Mouse (Mus musculus): ENCODE results near the gene Gm7942. TPM values are rescaled to one million over a fixed set of nuclear protein-coding genes. Genes with fewer than 3 reads are reported as not detected.
"Not testable (repeated sequence)": the region's sequence is repeated elsewhere in the genome, so short reads cannot be mapped to it uniquely, and the experiment has no call there.

Gene Gm7942
- not detected in 2 replicates for polyA plus RNA-seq (2015; fragmentation: Nextera tagmentation; extraction: Ambion mirVana)

- not testable (repeated sequence) for H3K9me3 ChIP-seq; H3K36me3 ChIP-seq; H3K27me3 ChIP-seq; H3K27ac ChIP-seq; H3K9ac ChIP-seq; ATAC-seq (ENCODE audit: low FRiP score); H3K4me3 ChIP-seq; H3K4me2 ChIP-seq; H3K4me1 ChIP-seq (replicated peaks)
- WGBS, result no CpG with 5 or more reads among the region's 3 CpGs
Measured at GRCm38 (mm10) chr5:95106638-95107037, at the start of gene Gm7942. TSS of gene Gm7942 (plus strand) at chr5:95106938.

Other genes starting within 250 kb of the Gm7942 start
- gene Gm3183, start 241.5 kb upstream of the Gm7942 start, polyA plus RNA-seq (2015; fragmentation: Nextera tagmentation; extraction: Ambion mirVana), result not detected in 2 replicates
- gene Gm6367, start 118.3 kb upstream of the Gm7942 start, polyA plus RNA-seq (2015; fragmentation: Nextera tagmentation; extraction: Ambion mirVana), result not detected in 2 replicates
- not detected in 2 replicates for gene Gm16513, start 75.7 kb downstream of the Gm7942 start, polyA plus RNA-seq (2015; fragmentation: Nextera tagmentation; extraction: Ambion mirVana)
- gene Gm10424, start 165.8 kb downstream of the Gm7942 start, polyA plus RNA-seq (2015; fragmentation: Nextera tagmentation; extraction: Ambion mirVana), result not detected in 2 replicates
- gene Gm3259, start 199.0 kb downstream of the Gm7942 start, polyA plus RNA-seq (2015; fragmentation: Nextera tagmentation; extraction: Ambion mirVana), result not detected in 2 replicates

All from hindbrain, embryonic 13.5 days (tissue).